Mouse (Mus musculus): ENCODE measurements around the gene 4930507D05Rik.

The 4930507D05Rik gene

DNA sequence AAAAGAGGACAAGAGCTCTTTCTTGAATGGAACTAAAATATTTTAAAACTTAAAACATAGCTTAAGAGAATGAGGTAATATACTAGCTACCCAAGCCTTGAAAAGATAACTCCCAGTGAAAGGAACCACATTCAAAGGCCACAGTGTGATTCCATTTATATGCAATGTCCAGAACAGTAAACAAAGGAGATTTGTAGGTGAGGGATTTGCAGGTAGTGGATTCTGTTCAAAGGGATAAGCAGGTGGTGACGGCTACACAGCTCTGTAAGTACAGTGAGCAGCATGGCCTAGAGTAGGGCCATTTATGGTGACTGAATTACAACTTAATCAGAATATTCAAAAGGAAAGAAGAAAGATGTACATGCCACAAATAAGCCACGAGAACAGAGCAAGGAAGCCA, 27.7 kb downstream of the 4930507D05Rik start:
- peak; percentile 88 for DNase-seq (ENCODE audit: low read depth, low spot score)

DNA sequence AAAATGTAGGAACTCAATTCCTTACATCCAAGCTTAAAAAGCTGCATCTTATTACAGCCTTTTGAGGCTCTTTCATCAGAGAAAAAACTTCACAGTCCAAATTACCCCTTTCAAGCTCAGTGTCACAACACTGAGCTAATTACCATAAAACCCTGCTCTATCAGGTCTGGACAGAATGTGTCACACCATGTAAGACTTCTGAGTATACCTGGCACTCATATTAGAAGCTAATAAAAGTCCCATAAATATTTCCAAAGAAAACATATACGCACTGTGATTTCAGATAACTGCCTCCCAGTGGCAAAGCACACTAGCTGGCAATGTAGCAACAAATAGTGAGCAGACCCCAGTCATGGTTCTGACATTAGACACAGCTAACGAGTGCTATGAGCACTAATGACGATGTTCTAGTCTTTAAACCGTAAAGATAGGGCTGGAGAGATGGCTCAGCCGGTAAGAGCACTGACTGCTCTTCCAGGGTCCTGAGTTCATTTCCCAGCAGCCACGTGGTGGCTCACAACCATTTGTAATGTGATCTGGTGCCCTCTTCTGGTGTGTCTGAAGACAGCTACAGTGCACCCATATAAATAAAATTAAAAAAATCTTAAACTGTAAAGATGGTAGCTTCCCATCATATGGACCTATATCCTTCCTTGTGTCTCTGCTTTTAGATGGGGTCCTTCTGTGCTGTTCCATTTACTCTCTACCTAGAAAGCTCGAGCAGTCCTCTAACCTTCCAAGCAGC, 32.0 kb downstream of the 4930507D05Rik start:
- DNase-seq (ENCODE audit: low read depth, low spot score): no peak

DNA sequence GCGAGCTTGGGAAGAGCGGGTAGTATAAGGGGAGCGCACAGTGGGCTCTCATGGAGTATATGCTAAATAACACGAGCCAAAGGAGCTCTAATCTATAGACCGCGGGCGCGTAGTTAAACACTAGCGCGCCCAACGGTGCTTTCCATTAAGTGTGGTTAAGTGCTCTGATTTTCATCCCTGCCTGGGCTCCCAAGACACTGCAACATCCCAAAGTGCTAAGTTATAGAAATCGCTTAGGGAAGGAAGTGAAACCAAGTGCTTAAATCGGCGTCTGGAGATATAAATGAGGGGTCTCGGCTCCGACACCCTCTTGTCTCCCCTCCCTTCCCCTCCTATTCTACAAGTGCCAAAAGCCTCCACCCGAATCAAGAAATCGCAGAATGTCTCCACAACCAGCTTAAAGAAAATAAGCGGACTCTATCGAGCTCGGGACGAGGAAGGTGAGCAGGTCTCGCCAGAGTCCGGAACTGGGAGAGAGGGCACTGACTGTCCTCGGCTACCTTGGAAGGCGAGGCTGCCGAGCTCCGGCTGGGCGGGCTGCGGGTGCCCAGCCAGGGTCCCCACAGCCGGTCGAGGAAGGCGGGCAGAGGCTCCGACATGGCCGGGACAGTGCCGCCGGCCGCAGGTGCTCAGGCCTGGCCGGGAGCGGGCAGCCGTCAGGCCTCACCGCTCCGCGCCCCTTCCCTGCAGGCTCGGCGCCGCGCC, 36.7 kb downstream of the 4930507D05Rik start:
- peak; percentile 74 for DNase-seq (ENCODE audit: low read depth, low spot score)

DNA sequence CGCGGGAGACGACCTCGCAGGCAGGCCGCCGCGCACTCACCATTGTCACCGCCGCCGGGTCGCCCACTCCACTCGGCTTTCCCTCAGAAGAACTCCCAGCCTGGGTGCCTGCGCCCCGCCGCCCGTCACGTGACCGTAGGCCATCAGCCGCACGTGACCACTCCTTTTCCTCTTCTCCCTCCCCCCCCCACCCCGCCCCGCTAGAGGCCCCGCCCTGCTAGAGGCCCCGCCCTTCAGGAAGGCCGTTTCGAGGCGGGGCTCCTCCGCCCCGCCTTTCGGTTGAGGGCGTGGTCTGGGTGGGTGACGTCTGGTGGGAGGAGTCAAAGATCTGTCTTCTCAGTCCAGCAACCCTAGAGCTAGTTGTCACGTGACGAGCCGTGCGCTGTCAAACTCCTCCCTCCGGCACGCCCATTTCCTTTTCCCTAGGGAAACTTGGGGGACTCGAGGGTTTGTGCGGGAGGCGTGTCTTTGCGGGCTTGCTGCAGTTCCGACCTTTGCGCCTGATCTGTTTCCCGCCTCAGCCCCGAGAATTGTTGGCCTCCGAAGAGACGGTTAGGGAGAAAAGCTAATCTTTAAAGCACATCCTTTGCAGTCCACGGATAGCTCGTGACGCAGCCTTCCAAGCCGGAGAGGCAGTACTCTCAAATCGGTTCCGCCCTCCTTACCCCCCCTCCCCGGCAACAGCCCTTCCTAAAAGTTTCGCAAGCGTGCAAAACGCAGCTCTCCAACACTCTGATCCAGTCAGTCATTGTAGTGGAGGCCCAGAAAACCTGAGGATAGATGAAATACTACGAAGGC, 37.5 kb downstream of the 4930507D05Rik start, which contains the start of gene Vps26a:
Vps26a (minus strand) TSS at position 188 of the 798 bp plus-strand sequence.
- DNase-seq (ENCODE audit: low read depth, low spot score): peak; percentile 99

- DNase-seq (ENCODE audit: low read depth, low spot score): peak; percentile 85
Observed at GRCm38 (mm10) chr10:62488266-62488665, 39.0 kb downstream of the 4930507D05Rik start.

DNA sequence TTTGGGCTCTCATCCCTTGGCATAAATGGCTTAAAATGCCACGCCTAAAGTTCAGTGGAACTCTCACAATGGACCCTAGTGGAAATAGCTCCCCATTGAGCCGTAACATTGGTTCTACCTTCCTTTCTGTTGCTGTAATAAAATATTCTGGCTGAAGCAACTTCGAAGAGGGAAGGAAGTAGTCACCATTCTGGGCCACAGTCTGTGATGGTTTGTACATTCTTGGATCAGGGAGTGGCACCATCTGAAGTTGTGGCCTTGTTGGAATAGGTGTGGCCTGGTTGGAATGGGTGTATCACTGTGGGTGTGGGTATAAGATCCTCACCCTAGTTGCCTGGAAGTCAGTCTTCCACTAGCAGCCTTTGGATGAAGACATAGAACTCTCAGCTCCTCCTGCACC, 42.4 kb downstream of the 4930507D05Rik start:
- DNase-seq (ENCODE audit: low read depth, low spot score): peak; percentile 50

DNA sequence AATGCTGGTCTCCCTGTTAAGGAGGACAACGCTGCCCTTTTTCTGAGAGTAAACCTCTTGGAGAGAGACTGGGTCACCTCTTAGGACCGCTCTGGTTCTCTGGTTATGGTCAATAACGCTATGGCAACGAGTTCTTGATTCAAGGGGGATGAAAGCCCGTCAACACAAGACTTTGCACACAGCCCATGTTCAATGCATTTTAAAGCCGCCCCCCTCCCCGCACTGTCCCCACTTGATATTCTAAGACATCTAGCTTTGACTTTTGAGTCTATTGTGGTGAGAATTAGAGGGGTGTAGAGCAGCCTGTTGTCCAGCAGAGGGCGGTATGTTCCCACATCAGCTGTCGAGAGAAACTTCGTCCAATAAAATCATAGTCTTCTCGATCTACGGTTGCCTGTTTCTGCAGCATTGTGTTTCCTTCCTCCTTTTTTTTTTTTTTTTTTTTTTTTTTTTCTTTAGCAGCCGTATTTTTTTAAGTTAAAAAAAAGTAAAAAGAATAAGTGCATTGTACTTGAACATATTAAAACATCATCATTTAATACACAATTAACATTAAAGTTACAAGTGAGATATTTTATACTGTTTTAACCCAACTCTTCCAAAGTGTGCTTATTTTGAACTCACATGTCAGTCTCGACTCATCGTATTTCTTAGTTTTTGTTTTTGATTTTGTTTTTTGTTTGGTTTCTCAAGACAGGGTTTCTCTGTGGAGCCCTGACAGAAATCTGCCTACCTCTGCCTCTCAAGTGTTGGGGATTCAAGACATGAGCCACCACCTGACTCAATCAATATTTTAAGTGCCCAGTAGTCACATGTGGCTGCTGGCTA, 51.0 kb downstream of the 4930507D05Rik start:
- peak; percentile 80 for DNase-seq (ENCODE audit: low read depth, low spot score)

Data from R1 (cell line).